Mouse (Mus musculus): ENCODE results near the gene Zfp981.
"Not testable (repeated sequence)": the region's sequence is repeated elsewhere in the genome, so short reads cannot be mapped to it uniquely, and the experiment has no call there.

The Zfp981 gene

DNA sequence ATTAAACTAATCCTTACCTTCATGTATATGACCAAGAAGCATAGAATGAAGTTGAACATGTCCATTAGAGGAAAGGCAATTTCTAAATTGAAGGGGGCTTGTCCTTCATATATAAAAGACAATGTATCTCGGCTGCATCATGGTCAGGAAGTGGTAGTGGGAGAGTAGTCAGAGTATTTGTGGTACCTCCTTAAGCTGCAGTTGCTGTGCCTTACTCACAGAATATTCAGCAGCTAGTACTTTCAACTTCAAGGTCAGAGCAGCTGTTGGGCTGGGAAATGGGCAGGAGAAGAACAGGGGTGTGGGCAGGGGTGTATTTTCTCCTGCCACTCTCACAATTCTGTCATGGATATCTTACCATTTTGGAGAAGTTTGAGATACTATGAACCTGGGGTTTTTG, 15.1 kb upstream of the Zfp981 start:
- not testable (repeated sequence) for DNase-seq

DNA sequence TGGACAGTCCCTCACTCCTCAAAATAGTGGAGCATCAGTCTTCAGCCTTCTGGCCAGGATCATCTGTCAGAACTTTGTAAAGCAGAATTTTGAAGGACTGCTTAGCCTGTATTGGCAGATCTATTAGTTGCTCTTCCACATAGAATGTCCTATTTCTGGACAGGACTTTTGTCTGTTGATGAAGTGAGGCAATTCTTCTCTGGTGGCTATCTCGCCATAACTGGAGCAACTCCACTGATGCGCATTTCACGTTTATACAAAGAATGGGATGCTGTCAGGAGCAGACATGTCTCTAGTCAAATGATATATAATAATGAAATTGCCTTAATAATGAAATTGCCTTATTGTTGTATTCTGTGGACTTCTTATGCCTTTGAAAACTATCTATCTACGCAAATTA, 12.6 kb upstream of the Zfp981 start:
- not testable (repeated sequence) for DNase-seq

DNA sequence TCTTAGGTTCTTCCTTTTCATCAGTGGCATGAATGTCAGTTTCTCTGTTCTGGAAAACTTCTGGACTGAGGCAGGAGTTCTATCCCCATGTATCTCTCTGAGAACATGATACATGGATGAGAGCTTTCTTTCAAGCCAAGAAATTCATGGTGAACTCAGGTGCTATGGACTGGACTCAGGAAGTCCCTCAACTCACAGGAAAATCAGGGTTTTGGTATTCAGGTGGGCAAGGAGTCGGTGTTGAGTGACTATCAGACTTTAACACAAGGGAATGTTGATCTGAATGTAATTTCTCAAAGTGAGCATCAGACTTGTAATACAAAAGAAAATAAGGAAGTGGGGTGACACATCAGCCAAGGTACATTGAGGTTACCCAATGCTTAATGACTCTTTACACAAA, 9.8 kb upstream of the Zfp981 start:
- DNase-seq, result not testable (repeated sequence)

DNA sequence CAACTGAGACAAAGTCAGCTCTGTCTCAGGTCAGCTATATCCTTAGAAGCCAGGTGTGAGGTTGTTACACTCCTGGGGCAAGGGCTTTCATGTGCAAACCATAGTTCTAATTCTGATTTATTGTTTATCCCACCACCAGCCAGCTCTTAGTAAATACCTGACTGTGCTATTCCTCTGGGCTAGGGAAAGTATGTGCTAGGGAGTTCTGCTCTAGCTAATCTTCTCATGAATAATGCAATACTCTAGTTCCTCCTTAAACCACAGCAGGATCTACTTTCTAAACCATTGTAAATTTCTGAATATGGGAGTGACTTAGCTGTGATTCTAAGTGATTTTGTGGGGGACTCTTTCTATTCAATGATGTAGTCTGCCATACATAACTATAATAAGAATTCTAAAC, 9.4 kb upstream of the Zfp981 start:
- DNase-seq, result no peak

DNA sequence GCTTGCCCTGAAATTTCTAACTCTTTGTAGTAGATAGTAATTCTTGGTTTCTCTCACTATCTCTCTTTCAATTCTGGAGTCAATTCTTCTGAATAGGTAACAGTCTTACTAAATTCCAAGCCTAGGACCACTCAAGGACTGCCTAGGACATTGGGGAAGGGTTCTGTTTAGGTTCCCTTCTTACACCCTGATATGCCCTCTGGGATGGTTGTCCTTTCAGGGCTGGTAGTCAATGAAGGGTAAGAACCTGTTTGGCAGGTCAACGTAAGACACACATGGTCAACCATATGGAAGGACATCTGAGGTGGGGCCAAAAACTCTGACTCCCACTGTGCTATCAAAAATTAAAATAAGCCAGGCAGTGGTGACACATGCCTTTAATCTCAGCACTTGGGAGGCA, 9.0 kb upstream of the Zfp981 start:
- DNase-seq, result no peak

DNA sequence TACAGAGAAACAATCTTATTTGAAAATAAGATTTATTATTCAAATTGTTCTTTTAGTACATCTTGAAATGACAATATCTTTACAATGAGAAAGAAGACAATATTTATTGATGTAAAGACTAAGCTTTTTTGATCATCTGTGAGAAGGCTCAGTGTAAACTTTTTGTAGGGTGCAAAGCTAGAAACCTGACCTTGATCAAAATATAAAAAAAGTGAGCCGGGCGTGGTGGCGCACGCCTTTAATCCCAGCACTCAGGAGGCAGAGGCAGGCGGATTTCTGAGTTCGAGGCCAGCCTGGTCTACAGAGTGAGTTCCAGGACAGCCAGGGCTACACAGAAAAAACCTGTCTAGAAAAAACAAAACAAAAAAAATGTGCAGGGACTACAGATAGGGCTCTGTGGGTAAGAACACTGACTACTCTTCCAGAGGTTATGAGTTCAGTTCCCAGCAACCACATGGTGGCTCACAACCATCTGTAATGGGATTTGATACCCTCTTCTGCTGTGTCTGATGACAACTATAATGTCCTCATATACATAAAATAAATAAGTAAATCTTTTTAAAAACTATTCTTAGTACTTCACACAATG, 8.4 kb upstream of the Zfp981 start:
- not testable (repeated sequence) for DNase-seq

DNA sequence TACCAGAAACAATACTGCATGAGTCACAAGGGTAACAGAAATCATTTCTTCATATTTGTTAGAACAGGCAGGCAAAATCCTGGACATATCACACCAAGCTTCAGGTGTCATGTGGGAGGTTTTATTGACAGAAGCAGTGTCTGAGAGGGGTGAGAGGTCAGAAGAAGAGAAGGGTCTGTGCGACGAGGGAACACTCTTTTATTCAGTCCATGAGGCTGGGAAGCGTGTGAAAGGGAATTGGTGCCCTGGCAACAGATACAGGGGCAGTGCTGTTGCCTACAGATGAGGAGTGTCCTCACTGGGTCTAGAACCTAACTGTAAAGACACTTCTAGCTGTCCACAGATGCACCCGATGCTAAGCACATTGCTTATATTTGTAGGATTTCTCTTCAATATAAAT, 6.8 kb upstream of the Zfp981 start:
- no peak for DNase-seq

DNA sequence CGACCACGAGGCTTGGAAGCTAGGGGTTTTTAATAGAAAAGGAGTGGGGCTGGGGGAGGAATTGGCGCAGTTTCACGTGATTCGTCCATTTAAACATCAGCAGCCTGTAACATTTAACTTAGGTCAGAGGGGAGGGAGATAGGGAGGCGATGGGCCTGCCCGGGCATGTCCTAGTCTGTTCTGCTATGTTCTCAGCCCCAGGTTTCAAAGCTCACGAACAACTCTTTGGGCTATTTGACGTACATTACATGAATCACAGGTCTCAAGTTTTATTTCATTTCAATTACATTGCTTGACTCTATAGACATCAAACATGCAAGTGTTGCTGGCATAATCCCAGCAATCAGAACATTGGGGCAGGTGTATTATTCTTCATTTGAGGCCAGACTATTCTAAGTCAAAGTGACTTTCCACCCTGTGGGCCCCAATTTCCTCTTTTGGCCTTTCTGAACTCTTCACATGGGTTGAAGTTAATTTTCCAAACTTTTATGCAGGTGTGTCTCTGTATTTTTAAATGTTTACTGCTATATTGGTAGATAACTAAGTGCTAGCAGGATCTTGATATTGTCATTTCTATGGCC, 4.0 kb upstream of the Zfp981 start:
- DNase-seq, result not testable (repeated sequence)

DNA sequence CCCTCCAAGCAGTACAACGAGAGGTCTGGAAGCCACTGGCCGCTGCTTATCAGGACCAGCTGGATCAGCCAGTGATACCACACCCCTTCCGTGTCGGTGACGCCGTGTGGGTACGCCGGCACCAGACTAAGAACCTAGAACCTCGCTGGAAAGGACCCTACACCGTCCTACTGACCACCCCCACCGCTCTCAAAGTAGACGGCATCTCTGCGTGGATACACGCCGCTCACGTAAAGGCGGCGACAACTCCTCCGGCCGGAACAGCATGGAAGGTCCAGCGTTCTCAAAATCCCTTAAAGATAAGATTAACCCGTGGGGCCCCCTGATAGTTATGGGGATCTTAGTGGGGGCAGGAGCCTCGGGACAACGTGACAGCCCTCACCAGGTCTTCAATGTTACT, 7.2 kb downstream of the Zfp981 start:
- not testable (repeated sequence) for DNase-seq

DNA sequence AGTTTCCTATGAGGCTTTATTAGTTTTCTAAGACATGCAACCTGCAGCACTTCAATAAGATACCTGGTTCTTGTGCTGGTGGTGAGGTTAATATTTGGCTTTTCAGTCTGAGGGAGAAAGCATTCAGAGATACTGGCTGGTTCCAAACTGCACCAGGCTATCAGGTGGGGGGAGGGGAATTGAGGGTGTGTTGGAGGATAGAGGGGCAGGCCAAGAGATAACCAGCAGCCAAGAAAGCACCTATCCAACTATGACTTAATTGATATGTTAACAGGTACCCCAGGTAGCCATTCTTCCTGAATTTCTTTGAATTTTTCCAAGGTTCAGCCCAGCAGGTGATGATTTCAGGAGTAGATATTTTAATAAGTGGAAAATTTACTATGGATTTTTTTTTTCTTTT, 10.0 kb downstream of the Zfp981 start:
- DNase-seq, result not testable (repeated sequence)

DNA sequence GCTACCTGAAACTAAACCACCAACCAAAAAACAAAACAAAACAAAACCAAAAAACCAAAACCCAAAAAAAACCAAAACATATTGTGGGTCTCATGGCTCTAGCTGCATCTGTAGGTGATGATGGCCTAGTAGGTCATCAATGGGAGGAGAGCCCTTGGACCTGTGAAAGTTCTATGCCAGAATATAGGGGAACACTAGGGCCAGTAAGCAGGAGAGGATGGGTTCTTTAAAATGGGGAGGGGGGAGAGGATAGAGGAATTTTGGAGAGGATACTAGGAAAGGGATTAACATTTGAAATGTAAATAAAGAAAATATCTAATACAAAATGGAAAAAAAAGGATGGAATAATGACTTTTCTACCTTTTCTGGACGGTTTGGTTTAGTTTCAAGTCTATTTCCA, 14.6 kb downstream of the Zfp981 start:
- no peak for DNase-seq

DNA sequence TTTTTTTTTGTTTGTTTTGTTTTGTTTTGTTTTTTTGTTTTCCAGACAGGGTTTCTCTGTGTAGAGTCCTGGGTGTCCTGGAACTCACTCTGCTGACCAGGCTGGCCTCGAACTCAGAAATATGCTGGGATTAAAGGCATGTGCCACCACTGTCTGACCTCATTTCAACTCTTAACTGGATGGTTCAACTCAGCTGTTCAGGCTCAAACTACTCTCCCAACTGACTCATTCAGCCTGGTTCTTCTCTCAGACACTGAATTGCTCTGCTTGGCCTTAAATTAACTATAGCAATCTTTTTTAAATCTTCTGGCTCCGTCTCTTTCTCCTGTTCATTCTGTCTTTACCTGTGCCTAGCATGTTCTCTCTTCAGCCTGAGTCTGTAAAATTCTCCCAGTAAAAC, 15.3 kb downstream of the Zfp981 start:
- not testable (repeated sequence) for DNase-seq

DNA sequence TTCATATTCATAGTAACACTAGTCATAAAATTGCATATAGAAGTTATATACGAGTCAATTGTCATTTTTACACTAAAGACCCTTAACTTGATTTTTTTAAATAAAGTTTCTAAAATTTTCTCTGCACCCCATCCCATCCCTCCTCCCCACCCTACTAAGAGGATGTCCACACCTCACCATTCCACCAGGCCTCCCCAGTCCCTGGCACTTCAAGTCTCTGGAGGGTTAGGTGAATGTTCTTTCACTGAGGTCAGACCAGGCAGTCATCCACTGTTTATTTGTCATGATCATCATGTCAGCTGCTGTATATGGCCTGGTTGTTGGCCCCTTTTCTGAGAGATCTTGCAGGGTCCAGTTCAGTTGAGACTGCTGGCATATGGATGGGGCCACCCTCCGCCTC, 18.9 kb downstream of the Zfp981 start:
- DNase-seq, result no peak

DNA sequence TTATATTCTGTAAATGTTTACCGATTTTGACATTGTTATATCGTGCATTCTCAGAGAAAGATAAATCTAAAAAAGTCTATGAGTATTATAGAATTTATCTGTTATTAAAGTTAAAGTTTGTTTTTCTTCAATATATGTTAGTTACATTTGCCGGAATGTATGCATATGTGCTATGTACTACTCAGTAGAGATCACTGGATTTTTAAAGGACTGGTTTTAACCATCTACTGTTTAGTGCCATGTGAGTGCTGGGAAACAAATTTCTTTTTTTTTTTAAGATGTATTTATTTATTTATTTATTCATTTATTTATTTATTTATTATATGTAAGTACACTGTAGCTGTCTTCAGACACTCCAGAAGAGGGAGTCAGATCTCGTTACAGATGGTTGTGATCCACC, 32.7 kb downstream of the Zfp981 start:
- no peak for DNase-seq

DNA sequence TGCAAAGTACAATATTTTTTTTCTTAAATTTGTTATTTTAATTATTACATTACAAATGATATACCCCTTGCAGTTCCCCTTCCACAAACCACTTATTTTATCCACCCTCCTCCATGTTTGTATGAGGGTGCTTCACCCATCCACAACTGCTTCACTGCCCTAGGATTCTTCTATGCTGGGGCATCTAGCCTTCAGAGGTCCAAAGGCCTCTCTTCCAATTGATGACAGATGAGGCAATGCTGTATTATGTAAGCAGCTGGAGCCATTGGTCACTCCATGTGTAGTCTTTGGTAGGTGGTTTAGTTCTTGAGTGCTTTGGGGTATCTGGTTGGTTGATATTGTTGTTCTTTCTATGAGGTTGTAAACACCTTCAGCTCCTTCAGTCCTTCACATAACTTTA, 34.1 kb downstream of the Zfp981 start:
- no peak for DNase-seq

DNA sequence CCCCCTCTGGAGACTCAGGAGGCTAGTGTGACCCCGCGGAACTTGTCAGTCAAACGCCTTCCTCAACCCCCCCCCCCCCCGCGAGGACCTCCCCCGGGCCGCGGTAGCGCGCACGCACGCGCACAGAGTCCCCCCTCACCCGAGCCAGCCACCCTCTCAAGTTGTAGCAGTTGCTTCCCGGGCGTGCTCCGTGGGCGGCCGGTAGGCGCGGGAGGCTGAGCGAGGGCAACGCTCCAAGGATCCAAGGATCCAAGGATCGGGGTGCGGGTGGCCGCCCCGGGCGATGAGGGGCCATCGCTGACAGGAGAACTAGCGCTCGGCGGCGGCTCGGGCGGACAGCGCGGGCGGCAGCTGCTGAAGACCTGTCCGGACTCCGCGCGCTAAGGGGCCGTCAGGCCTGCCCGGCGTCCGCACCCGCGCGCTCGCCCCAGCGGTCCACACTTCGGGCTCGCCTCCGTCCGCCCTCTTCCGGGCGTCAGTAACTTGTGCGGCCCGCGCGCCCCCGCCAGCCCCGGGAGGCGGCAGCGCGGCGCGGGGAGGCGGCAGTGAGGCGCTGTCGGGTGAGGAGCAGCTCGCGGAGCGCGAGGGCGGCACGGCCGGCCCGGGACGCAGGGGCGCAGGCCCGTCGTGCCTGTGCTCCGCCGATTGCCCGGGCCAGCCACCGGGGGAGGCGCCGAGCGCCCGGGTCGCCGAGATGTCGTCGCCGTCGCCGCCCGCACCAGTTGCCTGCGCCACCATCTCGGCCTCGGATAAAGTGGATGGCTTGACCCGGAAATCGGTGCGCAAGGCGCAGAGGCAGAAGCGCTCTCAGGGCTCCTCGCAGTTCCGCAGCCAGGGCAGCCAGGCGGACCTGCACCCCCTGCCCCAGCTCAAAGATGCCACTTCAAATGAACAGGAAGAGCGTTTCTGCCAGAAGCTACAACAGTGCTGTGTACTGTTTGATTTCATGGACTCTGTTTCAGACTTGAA, 78.4 kb downstream of the Zfp981 start:
- DNase-seq, result not testable (repeated sequence)

Measured in cerebellum, adult 9-11 months (tissue).